Mouse (Mus musculus): ENCODE measurements around the gene Bmi1. TPM values are rescaled to one million over a fixed set of nuclear protein-coding genes. Genes with fewer than 3 reads are reported as not detected.

Gene Bmi1
- total and polyA plus RNA-seq, 2 experiments from 2014 or later: 17.4 to 92.2 TPM

DNA sequence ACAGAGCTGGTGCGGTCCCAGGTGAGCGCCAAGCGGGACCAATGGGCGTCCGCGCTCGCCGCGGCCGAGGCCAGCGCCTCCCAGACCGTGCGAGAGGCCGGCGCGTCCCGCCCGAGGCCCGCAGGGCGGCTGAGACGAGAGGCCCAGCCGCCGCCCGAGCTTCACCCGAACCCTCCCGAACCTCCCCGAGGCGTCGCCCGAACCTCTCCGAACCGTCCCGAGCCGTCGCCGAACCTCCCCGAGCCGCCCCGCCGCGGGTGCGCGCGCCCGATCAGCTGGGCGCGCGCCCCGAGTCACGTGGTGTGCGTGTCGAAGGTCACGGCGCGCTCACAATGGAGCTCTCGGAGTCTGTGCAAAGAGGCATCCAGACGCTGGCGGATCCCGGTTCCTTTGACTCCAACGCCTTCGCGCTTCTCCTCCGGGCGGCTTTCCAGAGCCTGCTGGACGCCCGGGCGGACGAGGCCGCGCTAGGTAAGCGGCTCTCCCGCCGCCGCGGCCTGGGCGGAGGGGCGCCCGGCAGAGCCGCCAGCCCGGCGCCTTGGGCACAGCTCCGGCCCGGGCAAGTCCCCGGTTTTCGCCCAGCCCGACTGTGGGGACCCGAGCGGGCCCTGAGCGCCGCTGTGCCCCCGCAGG is 4.6 kb upstream of the Bmi1 start, which contains the start of gene Commd3:
Gene Commd3 (plus strand): TSS at position 252 of the 633 bp plus-strand sequence.
- ATAC-seq: peak; percentile 91
- H3K9me3 ChIP-seq (ENCODE audit: low read length): no peaks in the 10 kb centered on the region
- H3K36me3 ChIP-seq (ENCODE audit: insufficient read depth): no peaks in the 10 kb centered on the region
- H3K9ac ChIP-seq: peak within 1 kb of the TSS; percentile 99
- H3K27ac ChIP-seq (ENCODE audit: low read depth, low read length): peak within 1 kb of the TSS; percentile 97
- DNase-seq: peak; percentile 98
- no peak for TF ChIP-seq CTCF (IDR thresholded peaks at IDR 0.05; ENCODE audit: low read depth)
- 0 out of 2 replicates have a peak, but pooled peaks cover 7% of the 10 kb centered on the region for H3K4me1 ChIP-seq (ENCODE audit: insufficient read depth)
- no peaks in the 10 kb centered on the region for H3K27me3 ChIP-seq (ENCODE audit: insufficient read depth, low read length)
- peak within 1 kb of the TSS; percentile 67 for H3K4me2 ChIP-seq (ENCODE audit: low read depth)
- peak within 1 kb of the TSS; percentile 94 for H3K4me3 ChIP-seq (ENCODE audit: low read depth, low read length)
- 1% methylated on average over 82 of the region's 91 CpGs for WGBS

DNA sequence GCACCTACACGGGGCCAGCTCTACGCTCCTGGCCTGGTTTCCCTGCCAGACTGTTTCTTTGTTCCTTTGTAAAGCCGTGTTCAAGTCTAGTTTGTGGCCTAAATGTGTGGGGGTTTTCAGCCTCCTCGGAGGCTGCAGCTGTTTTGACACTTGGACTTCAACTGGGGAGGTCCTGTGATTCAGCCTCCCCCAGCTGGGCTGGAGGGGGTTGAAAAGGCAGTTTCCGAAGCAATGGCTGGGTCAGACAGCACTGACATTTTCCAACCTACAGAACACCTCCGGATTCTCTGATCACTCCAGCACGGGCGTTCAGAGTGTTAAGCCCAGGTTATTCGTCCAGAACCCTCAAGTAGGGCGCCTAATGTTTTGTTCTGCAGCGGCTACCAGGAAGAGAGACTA is 4.1 kb upstream of the Bmi1 start:
- no peak for ATAC-seq
- Histone ChIP-seq H3K27ac (ENCODE audit: low read depth, low read length) (peak overlapping the region; percentile 97), H3K4me2 (ENCODE audit: low read depth) (peak overlapping the region; percentile 67), H3K4me1 (ENCODE audit: insufficient read depth) (0 out of 2 replicates have a peak, but pooled peaks cover 7% of the 10 kb centered on the region), H3K36me3 (ENCODE audit: insufficient read depth) (no peaks in the 10 kb centered on the region), H3K4me3 (ENCODE audit: low read depth, low read length) (peak overlapping the region; percentile 94), H3K9me3 (ENCODE audit: low read length) (no peaks in the 10 kb centered on the region), H3K9ac (peak overlapping the region; percentile 99), H3K27me3 (ENCODE audit: insufficient read depth, low read length) (no peaks in the 10 kb centered on the region)
- DNase-seq: peak; percentile 71
- TF ChIP-seq CTCF (IDR thresholded peaks at IDR 0.05; ENCODE audit: low read depth): no peak
- 3% methylated on average over 11 of the region's 11 CpGs for WGBS

DNA sequence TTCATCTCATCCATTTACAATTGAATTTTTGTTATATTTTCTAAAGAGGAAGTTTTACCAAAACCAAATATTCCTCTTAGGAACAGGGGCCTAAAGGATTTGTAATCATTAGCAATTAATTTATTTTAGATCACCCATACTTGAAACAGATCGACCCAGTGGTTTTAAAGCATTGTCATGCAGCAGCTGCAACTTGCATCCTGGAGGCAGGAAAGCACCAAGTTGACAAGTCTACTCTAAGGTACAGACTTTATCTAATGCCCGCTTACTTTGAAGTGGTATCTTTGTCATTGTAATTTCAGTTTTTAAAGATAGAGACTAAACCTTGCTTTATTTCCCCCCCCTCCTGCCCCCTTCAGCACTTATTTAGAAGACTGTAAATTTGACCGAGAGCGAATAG is 3.1 kb upstream of the Bmi1 start:
- DNase-seq (no peak), ATAC-seq (no peak)
- Histone ChIP-seq H3K9ac (no peak overlapping the region), H3K4me3 (ENCODE audit: low read depth, low read length) (no peak overlapping the region), H3K9me3 (ENCODE audit: low read length) (no peaks in the 10 kb centered on the region), H3K4me1 (ENCODE audit: insufficient read depth) (0 out of 2 replicates have a peak, but pooled peaks cover 11% of the 10 kb centered on the region), H3K27ac (ENCODE audit: low read depth, low read length) (no peak overlapping the region), H3K4me2 (ENCODE audit: low read depth) (no peak overlapping the region), H3K36me3 (ENCODE audit: insufficient read depth) (no peaks in the 10 kb centered on the region), H3K27me3 (ENCODE audit: insufficient read depth, low read length) (no peaks in the 10 kb centered on the region)
- TF ChIP-seq CTCF (IDR thresholded peaks at IDR 0.05; ENCODE audit: low read depth): no peak
- WGBS: 72% methylated on average over 4 of the region's 4 CpGs

DNA sequence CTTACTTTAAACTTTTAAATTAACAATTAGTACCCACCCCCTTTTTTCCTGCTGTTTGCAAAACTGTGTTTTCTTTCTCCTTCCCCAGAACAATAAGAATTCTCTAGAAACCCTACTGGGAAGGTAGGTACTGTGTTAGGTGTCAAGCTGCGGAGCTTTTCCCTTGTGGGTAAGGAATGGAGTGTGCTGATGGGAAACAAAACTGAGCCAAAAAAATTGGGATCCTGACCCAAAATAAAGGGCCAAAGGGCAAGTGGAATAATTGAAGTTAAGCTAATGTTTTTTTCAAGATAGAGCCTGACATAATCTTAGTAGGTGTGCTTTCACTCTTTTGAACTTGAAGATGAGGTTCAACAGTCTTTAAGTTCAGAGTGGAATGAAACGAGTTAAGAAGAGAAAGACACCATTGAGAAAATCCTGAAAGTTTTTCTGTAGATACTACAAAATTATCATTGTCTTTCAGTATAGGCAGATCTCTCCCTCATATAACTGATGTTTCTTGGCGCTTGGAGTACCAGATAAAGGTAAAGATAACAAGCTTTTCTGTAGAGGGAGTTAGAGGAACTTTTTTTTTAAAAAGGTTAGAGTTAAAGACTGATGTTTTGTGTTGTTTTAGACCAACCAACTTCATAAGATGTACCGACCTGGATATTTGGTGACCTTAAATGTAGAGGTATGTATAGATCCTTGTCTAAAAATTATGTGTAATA is 2.5 kb upstream of the Bmi1 start:
- Histone ChIP-seq H3K36me3 (ENCODE audit: insufficient read depth) (no peaks in the 10 kb centered on the region), H3K27me3 (ENCODE audit: insufficient read depth, low read length) (0 out of 2 replicates have a peak, but pooled peaks cover 4% of the 10 kb centered on the region), H3K9ac (no peak overlapping the region), H3K9me3 (ENCODE audit: low read length) (no peaks in the 10 kb centered on the region), H3K4me3 (ENCODE audit: low read depth, low read length) (no peak overlapping the region), H3K27ac (ENCODE audit: low read depth, low read length) (no peak overlapping the region), H3K4me2 (ENCODE audit: low read depth) (no peak overlapping the region), H3K4me1 (ENCODE audit: insufficient read depth) (0 out of 2 replicates have a peak, but pooled peaks cover 11% of the 10 kb centered on the region)
- WGBS: 81% methylated on average over 4 of the region's 4 CpGs
- no peak for ATAC-seq
- TF ChIP-seq CTCF (IDR thresholded peaks at IDR 0.05; ENCODE audit: low read depth): no peak
- DNase-seq: no peak

DNA sequence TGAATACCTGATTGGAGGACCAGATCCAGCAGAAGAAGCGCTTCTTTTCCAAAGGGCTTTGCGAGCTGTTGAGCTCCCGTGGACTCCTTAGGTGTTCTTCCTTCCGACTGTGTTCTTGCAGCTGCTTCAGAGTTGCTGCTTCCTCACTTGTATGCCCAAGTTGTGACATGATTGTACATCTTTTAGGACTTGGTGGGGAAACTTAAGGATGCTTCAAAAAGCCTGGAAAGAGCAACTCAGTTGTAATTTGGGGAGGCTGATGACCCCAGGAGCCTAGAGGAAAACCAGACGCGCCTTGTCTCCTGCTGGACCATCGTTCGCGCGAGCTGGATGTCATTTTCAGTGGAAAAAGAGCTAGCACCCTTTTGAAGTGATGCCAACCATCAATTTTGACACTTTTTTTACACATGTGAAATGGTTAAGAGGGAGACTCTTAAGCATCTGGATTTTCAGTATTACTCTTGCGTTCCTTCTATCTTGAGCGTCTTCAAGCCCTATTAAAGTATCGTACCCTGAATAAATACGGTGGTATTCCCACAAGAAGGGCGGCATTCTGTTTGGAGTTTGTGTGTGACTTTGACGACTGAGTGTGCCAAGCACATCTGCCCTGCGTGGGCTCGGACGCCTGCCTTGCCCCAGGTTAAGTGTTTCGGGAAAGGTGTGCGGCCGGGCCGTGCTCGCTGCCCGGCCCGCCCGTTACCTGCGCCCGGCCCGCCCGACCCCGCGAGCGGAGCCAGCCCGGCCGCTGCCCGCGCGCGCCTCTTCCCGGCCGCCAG is 949 bp upstream of the Bmi1 start:
- peaks cover 11% of the 10 kb centered on the region for H3K27me3 ChIP-seq (ENCODE audit: insufficient read depth, low read length)
- no peak for TF ChIP-seq CTCF (IDR thresholded peaks at IDR 0.05; ENCODE audit: low read depth)
- H3K9me3 ChIP-seq (ENCODE audit: low read length): no peaks in the 10 kb centered on the region
- peaks cover 18% of the 10 kb centered on the region for H3K4me1 ChIP-seq (ENCODE audit: insufficient read depth)
- peak overlapping the region; percentile 99 for H3K4me3 ChIP-seq (ENCODE audit: low read depth, low read length)
- 15% methylated on average over 38 of the region's 42 CpGs for WGBS
- H3K4me2 ChIP-seq (ENCODE audit: low read depth): peak overlapping the region; percentile 86
- peak overlapping the region; percentile 98 for H3K9ac ChIP-seq
- no peaks in the 10 kb centered on the region for H3K36me3 ChIP-seq (ENCODE audit: insufficient read depth)
- H3K27ac ChIP-seq (ENCODE audit: low read depth, low read length): peak overlapping the region; percentile 98
- ATAC-seq (no peak), DNase-seq (no peak)

DNA sequence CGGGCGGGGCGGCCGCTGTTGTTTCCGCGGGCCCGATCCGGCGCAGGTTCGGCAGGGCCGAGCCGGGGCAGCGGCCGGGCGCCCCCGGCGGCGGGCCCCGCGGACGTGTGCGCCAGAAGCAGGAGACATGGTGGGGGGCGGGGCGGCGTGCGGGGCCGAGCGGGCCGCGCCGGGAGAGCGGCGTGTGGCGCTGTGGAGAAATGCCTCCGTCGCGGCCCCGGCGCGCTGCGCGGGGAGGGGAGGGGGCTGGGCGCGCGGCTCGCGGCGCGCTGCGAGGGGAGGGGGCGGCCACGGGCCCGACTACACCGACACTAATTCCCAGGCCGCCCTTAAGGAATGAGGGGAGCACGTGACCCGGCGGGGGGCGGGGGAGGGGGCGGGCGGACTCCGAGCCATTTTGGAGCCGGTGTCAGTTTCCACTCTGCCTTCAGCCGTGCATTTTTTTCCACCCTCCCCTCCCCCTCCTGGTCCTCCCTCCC is 322 bp upstream of the Bmi1 start:
- Histone ChIP-seq H3K4me2 (ENCODE audit: low read depth) (peak overlapping the region; percentile 86), H3K4me1 (ENCODE audit: insufficient read depth) (peaks cover 18% of the 10 kb centered on the region), H3K36me3 (ENCODE audit: insufficient read depth) (no peaks in the 10 kb centered on the region), H3K27ac (ENCODE audit: low read depth, low read length) (peak overlapping the region; percentile 98), H3K9ac (peak overlapping the region; percentile 98), H3K9me3 (ENCODE audit: low read length) (no peaks in the 10 kb centered on the region), H3K4me3 (ENCODE audit: low read depth, low read length) (peak overlapping the region; percentile 99), H3K27me3 (ENCODE audit: insufficient read depth, low read length) (peaks cover 11% of the 10 kb centered on the region)
- 0 out of 2 replicates have a peak, but pooled peaks have one; percentile 7 for TF ChIP-seq CTCF (IDR thresholded peaks at IDR 0.05; ENCODE audit: low read depth)
- DNase-seq (peak; percentile 94), ATAC-seq (peak; percentile 80)
- 3% methylated on average over 23 of the region's 64 CpGs for WGBS
